Mouse (Mus musculus) subcutaneous adipose tissue, adult 2 months (tissue): ENCODE data around the gene Coq5. TPM values are rescaled to one million over a fixed set of nuclear protein-coding genes. Genes with fewer than 3 reads are reported as not detected.

Experiments used
- polyA plus RNA-seq: library from polyadenylated mRNA; depleted of rRNA; stranded (reverse); fragments of >200 nt; gene quantifications from 2 replicates; pipeline ENCODE4 v1.2.3, GENCODE M21; 2012; ENCODE audit warnings: low replicate concordance; rRNA removed

The Coq5 gene
- 20.2 and 33.0 TPM in 2 replicates for polyA plus RNA-seq

DNA sequence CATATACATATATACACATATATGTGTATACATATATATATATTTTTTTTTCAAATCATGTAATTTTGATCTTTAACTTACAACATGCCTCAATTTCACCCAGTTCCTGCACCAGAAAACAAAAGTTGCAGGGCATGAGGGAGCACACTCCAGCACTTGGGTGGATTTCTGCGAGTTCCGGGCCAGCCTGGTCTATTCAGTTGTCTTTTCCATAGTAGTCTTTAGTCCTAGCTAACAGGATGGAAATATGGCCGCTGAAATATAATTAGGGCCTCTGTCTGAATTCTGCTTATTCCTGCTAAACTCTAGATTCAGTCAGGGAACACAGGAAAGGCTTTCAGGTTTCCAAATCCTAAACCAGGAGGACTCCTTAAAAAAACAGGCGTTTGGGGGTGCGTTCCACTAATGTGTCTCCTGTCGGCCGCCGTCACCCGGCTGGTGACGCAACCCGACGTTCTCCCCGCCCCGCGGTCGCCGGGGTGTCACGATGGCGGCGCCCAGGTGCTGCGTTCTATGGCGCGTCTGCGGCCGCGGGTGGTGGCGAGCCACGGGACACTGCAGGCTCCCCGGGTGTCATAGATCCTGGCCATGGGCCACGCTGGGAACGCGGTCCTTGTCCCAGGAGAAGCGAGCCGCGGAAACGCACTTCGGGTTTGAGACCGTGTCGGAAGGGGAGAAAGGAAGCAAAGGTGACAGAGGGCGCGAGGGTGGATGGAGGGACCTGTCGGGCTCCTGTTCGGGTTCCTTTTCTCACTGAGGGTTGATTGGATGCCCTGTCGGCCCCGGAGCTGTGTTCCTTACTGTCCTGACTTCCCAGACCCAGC, at the start of gene Coq5:
TSS of gene Coq5 (plus strand) at position 441 of the 824 bp plus-strand sequence.

DNA sequence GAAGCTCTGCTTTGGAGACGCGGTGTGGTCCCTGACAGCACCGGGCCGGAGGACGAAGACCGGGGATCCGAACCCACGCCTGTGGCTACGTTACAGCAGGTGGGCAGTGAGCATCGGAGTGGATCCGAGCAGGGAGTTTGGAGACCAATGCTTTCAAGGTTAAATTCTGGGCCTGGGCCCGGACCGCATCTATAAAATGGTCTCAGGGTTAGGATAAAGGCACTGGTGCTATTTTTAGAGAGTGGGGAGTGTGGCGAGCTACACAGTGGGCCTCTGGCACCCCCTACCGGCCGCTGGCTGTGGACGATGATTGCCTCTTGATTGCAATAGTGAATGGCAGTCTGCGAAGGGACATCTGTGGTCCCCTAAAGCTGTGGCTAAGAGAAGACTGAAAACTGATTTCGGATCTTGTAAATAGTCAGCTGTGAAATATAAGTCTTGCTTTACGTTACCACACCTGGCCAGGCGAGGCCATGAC, 43.6 kb upstream of the Coq5 start, which contains the start of gene Pop5:
TSS of gene Pop5 (plus strand) at position 51 of the 478 bp plus-strand sequence.

DNA sequence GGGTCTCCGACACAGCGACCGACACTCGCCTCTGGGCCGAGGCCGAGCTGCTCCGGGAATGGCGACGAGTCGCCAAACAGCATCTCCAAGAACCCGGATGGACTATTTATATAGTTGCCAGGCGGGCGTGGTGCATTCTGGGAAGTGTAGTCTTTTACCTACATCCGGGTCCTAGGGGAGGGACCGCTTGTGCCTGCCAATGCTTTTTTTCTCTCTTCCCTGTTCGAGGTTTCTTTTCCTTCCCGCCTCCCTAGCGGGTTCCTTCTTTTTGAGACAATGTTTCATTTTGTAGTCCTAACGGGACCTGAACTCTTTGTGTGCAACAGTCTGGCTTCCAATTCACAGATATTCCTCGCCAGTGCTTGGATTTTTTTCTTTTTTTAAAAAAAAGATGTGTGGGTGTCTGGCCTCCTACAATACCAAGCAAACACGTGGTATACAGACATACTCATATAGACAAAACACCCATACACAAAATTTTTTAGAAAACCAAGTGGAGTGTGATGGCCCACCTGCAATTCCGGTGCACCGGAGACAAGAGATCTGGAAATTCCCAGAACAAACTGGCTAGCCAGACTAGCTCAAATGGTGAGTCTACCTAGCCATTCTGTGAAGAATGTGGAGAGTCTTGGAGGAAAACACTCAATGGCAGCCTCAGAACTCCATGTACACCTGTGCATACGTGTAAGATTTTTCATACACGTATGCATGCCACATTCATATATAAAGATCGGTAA, 6.5 kb upstream of the Coq5 start, which contains the start of gene Rnf10:
TSS of gene Rnf10 (minus strand) at position 87 of the 737 bp plus-strand sequence.

DNA sequence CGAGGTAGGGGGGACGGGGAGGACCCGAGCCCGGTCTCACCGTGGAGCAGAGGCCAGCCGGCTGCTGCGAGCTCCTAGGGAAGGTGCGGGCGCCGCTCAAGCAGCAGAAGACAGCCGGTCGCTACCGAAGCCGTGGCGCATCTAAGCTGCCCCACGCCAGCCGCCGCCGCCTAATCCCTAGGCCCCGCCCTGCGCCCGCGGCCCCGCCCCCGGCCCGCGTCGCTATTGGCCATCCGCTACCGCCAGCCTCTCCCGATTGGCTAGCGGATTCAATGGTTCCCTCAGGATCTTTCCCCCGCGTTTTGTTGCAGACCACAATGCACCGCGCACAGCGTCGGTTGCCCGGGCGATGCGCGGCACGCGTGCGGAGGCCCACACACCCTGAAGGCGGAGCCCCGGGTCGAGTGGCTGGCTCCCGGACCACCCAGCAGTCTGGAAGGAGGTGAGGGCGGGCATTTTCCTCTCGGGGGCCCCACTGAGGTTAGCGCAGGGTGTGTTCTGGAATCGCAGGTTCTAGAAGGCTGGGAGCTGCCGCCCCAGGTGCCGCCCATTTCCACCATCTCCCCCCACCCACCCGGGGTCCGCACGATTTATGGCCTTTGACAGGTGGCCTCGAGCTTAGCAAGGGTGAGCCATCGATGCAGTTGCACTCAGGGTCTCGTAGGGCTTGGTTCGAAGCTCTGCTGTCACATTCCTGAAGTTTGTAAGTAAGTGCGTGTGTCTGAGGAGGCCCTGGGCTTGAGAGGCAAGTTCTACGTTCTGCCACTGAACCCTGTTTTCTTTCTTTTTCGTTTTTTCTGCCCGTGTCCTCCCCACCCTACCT, 21.5 kb downstream of the Coq5 start, which contains the start of gene Dynll1:
TSS of gene Dynll1 (minus strand) at position 208 of the 823 bp plus-strand sequence.

DNA sequence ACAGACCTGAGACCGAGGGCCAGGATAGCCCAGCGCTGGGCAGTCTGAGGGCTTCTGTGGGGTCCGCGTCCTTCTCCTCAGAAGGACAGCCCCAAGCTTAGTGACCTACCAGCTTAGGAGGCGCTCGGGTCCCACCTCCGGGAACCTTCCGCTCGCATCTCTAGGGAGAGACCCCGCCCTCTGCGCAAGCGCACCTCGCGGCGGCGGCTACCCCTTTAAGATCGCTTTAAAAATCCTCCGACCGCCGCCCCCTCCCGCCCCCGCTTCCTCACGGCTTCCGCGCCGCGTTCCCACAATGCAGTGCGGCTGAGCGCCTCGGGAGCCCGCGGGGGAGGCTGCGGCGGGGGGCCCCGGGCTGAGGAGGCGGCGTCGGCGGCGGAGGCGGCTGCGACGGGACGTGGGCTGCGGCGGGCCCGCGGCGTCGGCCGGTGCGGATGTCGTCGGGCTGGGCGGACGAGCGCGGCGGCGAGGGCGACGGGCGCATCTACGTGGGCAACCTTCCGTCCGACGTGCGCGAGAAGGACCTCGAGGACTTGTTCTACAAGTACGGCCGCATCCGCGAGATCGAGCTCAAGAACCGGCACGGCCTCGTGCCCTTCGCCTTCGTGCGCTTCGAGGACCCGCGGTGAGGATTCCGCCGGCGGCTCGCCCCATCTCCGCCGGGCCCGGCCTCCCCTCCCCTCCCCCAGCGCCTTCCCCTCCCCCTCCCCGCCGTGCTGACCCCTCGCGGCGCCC, 47.6 kb downstream of the Coq5 start, which contains the start of gene Srsf9:
TSS of gene Srsf9 (plus strand) at position 303 of the 735 bp plus-strand sequence.

DNA sequence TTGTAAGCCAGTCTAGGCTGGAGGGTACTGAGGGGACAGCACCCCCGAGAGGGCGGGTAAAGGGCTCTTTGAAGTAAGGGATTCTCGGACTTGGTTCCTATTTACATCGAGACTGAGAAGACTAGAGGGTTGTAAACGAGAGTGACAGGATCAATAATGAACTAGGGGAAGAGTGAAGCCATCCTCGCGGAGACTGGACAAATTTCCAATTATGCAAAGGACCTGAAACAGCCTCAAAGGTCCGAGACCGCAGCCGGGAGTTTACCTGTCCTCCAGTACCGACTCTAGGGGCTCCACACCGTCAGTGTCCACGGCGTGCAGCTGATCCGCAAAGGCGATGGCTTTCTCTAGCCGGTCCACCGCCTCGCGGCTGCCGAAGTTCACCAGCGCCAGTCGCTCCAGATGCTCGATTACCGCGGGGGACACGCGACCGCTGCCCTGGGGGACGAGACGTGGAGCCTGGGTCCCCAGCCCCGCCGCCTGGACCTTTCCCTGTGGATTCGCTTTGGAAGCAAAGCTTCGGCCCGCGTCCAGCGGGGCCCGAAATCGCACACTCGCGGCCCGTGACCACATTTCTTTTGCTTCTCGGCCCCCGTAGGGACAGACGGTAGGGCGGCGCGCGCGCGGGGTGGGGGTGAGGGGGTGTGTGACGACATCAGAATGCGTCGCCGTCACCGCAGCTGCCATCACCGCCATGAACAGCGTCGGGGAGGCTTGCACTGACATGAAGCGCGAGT, 61.3 kb downstream of the Coq5 start, which contains the start of the genes Gatc and Triap1:
TSS of gene Gatc (minus strand) at position 602 of the 737 bp plus-strand sequence.
TSS of gene Triap1 (plus strand) at position 649 of the 737 bp plus-strand sequence.

Other genes starting within 250 kb of the Coq5 start
- 0.49 TPM in 1 of 2 replicates, not detected in the other for gene Gm10401, start 181.4 kb upstream of the Coq5 start, polyA plus RNA-seq
- 170 and 284 TPM in 2 replicates for gene Acads, start 160.3 kb upstream of the Coq5 start, polyA plus RNA-seq
- gene Unc119b, start 144.7 kb upstream of the Coq5 start, polyA plus RNA-seq: 24.5 and 54.6 TPM in 2 replicates
- gene Mlec, start 121.5 kb upstream of the Coq5 start, polyA plus RNA-seq: 102 and 107 TPM in 2 replicates
- gene Cabp1, start 85.3 kb upstream of the Coq5 start, polyA plus RNA-seq: 3.5 and 5.2 TPM in 2 replicates
- 84.5 and 91.3 TPM in 2 replicates for gene Pop5, start 43.8 kb upstream of the Coq5 start, polyA plus RNA-seq
- 184 and 207 TPM in 2 replicates for gene Rnf10, start 6.8 kb upstream of the Coq5 start, polyA plus RNA-seq
- gene Dynll1, start 21.3 kb downstream of the Coq5 start, polyA plus RNA-seq: 113 and 341 TPM in 2 replicates
- 30.6 and 58.8 TPM in 2 replicates for gene Srsf9, start 47.5 kb downstream of the Coq5 start, polyA plus RNA-seq
- 15.2 and 15.5 TPM in 2 replicates for gene Gatc, start 61.5 kb downstream of the Coq5 start, polyA plus RNA-seq
- 19.0 and 26.8 TPM in 2 replicates for gene Triap1, start 61.6 kb downstream of the Coq5 start, polyA plus RNA-seq
- gene Cox6a1, start 69.3 kb downstream of the Coq5 start, polyA plus RNA-seq: 2,308 and 3,139 TPM in 2 replicates
- 1.1 and 20.6 TPM in 2 replicates for gene Msi1, start 149.9 kb downstream of the Coq5 start, polyA plus RNA-seq
- 0.62 TPM in 1 of 2 replicates, not detected in the other for gene Pla2g1b, start 186.6 kb downstream of the Coq5 start, polyA plus RNA-seq
- 42.6 and 51.3 TPM in 2 replicates for gene Sirt4, start 205.1 kb downstream of the Coq5 start, polyA plus RNA-seq
- gene Pxn, start 227.0 kb downstream of the Coq5 start, polyA plus RNA-seq: 77.3 and 92.5 TPM in 2 replicates